Mouse (Mus musculus) erythroid progenitor cell, adult 5-6 weeks (primary cell): Measurements from ENCODE around the gene Klc1. TPM values are rescaled to one million over a fixed set of nuclear protein-coding genes. Genes with fewer than 3 reads are reported as not detected.

Experiments
- ATAC-seq: replicated peaks from 2 replicates; pipeline ENCODE4 v1.8.0; 2016; ENCODE audit warnings: moderate number of reproducible peaks, mild to moderate bottlenecking, moderate TSS enrichment, inconsistent platforms; ENCODE audit not compliant: poor library complexity, low FRiP score, severe bottlenecking
- total RNA-seq, 2 experiments: library from RNA; stranded (forward) in 1 of 2; stranded (reverse) in 1 of 2; fragments of 150-400 nt in 1 of 2; fragments of 186-747, 209-891 nt in 1 of 2; gene quantifications; 2 replicates each; pipeline versions ENCODE4 v1.2.3 to v1.2.4; 2015 to 2017; ENCODE audit warnings: low replicate concordance in 2 of 2

The Klc1 gene
- total RNA-seq, 2 experiments from 2014 or later = 18.0 to 63.6 TPM

DNA sequence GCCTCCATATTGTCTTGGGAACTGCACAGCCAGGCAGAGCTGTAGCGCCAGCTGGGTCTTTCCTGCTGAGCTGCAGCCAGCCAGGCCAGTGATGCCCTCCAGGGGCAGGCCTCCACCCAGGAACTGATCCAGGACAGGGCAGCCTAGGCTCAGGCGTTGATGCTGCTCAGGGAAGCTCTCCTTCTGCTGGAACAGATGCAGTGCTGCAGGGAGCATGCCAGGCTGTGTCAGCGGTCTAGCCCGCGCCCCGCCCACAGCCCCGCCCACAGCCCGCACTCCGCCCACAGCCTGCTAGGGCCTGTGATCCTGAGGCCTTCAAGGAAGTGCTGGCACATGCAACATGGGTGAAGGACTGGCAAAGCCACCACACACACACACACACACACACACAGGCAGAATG is 51.1 kb downstream of the Klc1 start:
- peak; percentile 32; the same call in 1 of the 2 replicates for ATAC-seq

- no peak for ATAC-seq
Observed at GRCm38 (mm10) chr12:111812075-111812474, 53.4 kb downstream of the Klc1 start.

DNA sequence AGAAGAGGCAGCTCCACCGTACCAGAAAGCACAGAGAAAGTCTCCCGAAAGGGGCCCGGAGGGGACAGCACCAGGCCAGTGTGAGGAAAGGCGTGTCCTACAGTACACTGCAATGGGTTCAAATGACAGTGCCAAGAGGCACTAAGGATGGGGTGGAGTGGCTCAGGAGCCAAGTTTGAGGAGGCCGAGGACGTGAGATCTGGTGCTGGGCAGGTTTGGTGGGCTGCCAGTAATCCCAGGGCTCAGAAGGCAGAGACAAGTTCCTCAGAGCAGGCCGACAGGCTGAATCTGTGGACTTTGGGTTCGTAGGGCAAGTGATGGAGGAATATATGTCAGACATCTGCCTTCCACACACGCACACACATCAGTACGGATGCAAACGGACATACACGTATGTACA is 54.0 kb downstream of the Klc1 start:
- no peak for ATAC-seq

- peak; percentile 9; the same call in 1 of the 2 replicates for ATAC-seq
Observed at GRCm38 (mm10) chr12:111813111-111813765, 54.6 kb downstream of the Klc1 start.

GRCm38 (mm10) chr12:111813766-111814617 is 55.3 kb downstream of the Klc1 start, which contains the start of the genes Xrcc3 and Zfyve21:
TSS of gene Xrcc3 (minus strand) at chr12:111813873.
TSS of gene Zfyve21 (plus strand) at chr12:111814170.
- ATAC-seq = peak; percentile 83

DNA sequence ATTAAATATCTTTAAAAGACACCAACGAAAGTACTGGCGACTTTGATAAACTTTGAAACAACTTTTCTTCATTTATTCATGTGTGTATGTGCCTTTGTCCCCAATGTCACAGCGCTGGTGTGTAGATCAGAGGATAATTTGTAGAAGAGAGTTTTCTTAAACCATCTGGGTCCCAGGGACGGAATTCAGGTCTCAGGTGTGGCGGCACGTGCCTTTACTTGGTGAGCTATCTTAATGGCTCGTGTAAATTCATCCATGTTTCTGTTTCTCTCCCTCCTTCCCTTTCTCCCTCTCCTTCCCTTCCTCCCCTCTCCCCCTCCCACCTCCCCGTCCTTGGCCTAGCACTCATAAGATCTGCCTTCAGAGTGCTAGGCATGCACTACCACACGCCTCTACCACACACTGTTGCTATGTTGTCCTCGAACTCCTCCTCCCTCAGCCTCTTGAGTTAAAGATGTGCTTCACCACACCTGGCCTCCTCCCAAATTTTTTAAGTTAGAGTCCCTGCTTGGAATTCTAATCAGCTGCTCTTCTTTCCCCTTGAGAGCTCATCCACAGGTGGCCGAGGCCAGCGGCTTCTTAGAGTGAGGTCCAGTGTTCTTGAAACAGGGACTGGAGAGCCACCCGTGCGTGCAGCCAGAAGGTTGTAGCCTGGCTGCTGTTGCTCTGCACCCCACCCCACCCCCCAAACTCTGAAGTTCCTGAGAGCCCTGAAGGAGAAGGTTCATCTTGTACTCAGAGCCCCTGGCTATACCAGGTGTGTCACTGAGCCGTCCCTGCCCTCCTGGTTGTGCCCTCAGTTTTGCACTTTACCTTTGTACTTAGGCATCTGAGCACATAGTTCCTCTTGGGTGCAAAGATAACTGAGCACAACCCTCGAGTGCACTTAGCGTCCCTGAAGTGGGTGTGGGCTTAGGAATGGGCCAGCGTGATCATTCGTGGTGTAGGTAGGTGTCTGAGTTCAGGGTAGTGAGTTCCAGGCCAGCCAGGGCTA is 56.4 kb downstream of the Klc1 start:
- ATAC-seq = no peak

DNA sequence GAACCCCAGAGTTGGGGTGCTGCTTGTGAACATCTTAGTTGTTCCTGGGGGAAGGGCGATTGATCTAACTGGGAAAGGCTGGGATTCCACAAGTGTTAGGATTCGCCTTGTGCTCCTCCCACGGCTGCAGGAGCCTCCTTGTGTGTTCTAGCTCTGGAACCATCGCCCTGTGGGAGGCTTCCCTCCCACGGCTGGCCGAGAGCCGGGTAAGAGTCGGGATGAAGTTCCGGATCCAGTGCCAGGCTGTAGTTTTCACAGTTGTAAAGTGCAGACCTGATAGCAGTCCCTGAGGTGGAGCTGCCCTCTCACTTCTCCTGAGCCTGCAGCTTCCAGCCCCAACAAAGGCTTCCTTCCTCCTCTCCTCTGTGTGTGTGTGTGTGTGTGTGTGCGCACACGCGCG is 57.9 kb downstream of the Klc1 start:
- ATAC-seq = no peak

DNA sequence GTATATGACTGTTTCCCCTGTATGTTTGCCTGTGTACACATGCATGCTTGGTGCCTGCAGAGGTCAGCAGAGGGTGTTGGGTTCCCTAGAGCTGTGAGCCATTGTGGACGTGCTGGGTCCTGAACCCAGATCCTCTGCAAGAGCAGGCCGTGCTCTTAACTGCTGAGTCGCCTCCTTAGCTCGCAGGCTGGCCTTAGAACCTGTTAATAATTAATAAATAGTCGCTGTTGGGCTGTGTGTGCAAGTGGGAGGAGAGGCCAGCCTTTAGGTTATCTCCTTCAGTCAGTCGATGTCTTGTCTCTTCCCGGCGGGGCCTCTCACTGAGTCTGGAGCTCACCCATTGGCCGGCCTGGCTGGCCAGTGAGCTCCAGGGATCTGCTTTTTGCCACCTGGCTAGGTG is 58.3 kb downstream of the Klc1 start:
- ATAC-seq = 0 out of 2 replicates have a peak, but pooled peaks have one; percentile 8

- ATAC-seq = no peak
Observed at GRCm38 (mm10) chr12:111817991-111818390, 59.3 kb downstream of the Klc1 start.

DNA sequence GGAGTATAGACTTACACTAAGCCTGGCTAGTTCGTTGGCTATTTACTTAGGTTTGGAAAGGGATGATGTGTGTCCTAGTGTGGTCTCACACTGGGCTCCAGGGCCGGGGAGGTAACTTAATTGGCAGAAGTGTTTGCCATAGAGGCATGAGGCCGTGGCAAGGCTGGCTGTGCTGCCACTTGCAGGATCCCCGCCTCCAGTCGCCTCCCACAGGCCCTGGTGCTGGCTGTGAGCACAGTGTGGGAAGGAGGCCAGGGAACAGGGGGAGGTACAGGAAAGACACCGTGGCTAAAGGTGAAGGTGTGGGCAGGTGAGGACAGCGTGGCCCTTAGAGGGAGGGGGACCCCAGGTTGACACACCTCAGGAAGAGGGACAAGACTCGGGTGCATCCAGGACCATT is 61.3 kb downstream of the Klc1 start:
- ATAC-seq = no peak

DNA sequence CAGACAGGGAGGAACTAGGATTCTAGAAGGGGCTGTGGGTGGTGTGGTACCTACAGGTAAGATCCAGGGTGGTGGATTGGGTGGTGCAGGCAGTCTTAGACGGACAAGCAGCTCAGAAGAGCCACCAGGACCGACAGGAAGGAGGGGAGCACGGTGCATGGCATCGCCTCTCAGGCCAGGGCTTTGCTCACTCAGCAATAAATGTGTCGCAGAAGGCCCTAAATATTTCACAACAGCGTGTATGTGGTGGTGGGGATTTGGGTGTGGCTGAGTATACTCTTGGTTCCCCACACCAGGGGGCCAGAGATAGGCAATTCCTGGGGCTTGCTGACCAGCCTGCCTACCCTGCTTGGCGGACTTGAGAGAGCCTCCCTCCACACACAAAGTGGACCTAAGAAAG is 62.1 kb downstream of the Klc1 start:
- no peak for ATAC-seq

GRCm38 (mm10) chr12:111821931-111822330 is 63.3 kb downstream of the Klc1 start:
- ATAC-seq = no peak

DNA sequence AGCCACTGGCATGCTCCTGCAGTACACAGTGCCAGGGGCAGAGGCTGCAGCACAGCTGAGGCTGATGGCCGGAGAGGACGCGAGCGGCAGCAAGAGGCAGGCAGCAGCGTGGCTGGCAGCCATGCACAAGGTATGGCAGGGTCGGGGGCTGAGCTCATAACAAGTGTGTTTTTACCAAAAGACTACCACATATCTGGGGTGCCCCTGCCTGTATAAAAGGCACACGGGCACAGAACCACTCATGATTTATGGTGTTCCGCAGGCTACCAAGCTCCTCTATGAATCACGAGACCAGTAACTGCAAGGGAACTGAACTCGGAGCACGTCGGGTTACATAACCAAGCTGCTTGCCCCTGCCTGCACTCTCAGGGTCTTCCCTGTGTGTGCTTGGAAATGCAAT is 68.9 kb downstream of the Klc1 start:
- ATAC-seq = no peak

DNA sequence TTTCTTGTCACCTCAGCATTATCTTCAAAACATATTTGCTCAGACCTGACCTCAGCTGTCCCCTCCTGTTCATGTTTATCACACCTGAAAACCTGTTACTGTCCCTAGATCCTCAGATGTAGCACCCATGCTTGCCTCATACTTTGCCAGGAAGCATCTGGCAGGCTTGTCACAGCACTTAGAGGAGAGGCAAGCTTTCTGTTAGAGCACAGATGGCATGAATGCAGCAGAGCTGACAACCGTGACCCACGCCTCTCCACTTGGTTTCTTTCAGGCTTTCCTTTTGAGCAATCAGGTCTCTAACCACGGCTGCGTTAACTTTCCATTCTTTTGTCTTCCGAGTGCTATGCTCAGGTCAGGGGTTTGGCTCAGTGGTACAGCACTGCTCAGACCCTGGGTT is 70.8 kb downstream of the Klc1 start:
- no peak for ATAC-seq

- no peak for ATAC-seq
Observed at GRCm38 (mm10) chr12:111829954-111830353, 71.3 kb downstream of the Klc1 start.

DNA sequence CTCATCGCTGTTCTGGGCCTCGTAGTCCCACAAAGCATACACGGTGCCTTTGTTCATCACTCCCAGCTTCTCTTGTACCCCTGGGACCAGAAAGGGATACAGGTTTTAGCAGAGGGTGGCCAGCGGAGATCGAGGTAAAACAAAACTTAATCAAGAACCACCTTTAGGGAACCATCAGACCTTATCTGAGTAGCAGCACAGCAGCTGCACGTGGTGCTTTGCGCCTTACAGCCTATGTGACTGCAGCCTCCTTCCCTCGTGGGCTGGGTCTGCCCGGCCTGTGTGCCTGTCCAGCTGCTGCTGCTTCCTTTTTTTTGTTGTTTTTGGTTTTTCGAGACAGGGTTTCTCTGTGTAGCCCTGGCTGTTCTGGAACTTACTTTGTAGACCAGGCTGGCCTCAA is 71.7 kb downstream of the Klc1 start:
- no peak for ATAC-seq

DNA sequence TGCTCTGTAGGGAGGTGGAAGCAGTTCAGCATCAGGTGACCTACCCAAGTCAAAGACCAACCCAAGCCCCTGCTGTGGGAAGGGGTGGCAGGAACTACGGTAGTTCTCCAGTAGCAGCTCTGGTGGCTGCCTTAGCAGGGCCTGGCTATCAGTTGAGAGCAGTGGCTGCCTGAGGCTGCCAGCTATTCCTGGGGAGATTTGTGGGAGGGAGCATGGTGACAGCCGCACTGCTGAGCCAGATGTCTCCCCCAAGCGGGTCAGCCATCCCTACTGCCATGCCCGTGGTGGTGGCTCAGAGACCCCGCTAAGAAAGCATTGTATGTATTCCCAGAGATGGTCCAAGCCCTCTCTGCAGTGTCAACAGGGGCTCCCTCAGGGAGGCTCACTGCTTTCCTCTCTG is 74.0 kb downstream of the Klc1 start:
- ATAC-seq = no peak

DNA sequence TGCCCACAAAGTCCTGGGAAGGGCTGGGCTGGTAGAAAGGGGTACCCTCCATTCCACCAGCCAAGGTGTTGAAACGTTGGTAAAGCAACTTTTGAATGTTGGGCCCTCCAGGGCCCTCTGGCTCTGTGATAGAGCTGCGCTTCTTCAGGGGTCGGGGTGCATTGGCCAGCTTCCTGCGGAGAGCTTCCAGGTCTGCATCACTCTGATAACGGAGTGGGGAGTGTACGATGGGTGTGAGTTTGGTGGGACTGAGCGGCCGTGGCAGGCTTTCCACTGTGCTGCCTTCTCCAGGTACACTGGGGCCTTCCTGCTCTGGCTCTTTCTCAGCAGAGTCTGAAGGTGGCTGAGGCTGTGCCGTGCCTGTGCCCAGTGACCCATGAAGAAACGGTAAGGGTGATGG is 74.8 kb downstream of the Klc1 start:
- ATAC-seq = peak; percentile 85

GRCm38 (mm10) chr12:111842565-111843433 is 84.2 kb downstream of the Klc1 start:
- ATAC-seq = no peak
